Comparison of ENCODE assay signal across 9 mouse cellular contexts in the genomic region with DNA sequence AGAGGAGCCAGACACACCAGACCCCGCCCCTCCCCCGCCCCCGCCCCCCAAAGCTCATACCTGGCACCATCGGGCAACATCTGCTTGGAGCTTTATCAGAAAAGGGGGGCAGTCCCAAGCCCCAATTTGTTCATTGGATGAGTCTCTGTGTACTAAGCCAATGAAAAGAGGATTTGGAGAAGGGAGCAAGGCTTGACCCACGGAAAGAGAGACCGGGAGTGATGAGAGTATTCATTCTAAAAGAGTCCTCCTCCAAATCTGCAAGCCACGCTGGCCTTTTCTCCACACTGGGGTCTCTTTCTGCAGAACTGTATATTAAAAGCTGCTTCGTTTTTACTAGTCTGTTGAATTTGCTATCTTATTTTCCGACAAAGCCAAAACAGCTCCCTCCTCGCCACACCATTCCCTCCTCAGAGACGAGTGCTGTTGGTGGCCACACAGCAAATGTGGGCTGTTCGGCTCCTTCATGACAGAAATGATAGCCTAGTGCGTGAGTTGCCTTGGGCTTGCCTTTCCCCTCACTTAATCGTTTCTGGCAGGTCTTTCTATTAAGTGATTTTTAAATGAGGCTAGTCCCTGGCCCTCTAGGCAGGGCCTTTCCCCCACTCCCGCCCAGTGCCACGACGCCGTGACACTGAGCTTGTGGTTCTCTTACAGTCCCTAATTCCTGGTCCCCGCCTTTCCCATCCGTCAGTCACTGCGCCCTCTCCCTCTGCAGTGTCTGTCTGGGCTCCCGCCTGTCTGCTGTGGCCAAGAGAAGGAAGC. TPM values are rescaled to one million over a fixed set of nuclear protein-coding genes. Genes with fewer than 3 reads are reported as not detected.
A peak's percentile ranks its signal among the peaks of the same experiment; 100 is the strongest.
DNase-seq lines count a peak whose midpoint lies in the region; ATAC-seq lines count a peak whose summit lies in the region.
"Had no signal": no experiment of that assay in that cellular context is flagged by ENCODE, and none has a peak within 500 bp of the region (broad histone marks: within the 10 kb centered on the region; RNA-seq: fewer than 3 reads in every experiment).

No protein-coding gene starts in this region.

- 0 out of 2 replicates have a peak, but pooled peaks have one; percentile 35 for ATAC-seq in kidney, embryonic 16.5 days (ENCODE audit: low FRiP score, low TSS enrichment)
- ATAC-seq in limb, embryonic 15.5 days (ENCODE audit: insufficient number of reproducible peaks, low FRiP score, low TSS enrichment, low read depth): no peak
- no peak for ATAC-seq in neural tube, embryonic 15.5 days (ENCODE audit: low FRiP score)

- no peak for DNase-seq in kidney, postnatal 25 days
- peak; percentile 20 for DNase-seq in forebrain, embryonic 10.5 days (ENCODE audit: extremely low spot score, low spot score)
- DNase-seq in cerebellum, adult 8-10 months: no peak
- no peak for DNase-seq in left cerebral cortex, postnatal 36 days (ENCODE audit: low spot score in 2 of 2)
- DNase-seq in left cerebral cortex, postnatal 4 days: no peak

- peaks cover 16% of the 10 kb centered on the region for H3K4me1 ChIP-seq in kidney, embryonic 16.5 days (ENCODE audit: insufficient read depth, low read length)
- H3K4me1 ChIP-seq in forebrain, embryonic 10.5 days: peaks cover 31% of the 10 kb centered on the region
- peaks cover 12% of the 10 kb centered on the region for H3K4me1 ChIP-seq in limb, embryonic 15.5 days
- peaks cover 12% of the 10 kb centered on the region for H3K4me1 ChIP-seq in neural tube, embryonic 15.5 days

- H3K4me2 ChIP-seq in kidney, embryonic 16.5 days (replicated peaks; ENCODE audit: low read depth, low read length): 0 out of 2 replicates have a peak overlapping the region, but pooled peaks have one; percentile 27
- H3K4me2 ChIP-seq in limb, embryonic 15.5 days: peak overlapping the region; percentile 24
- peak overlapping the region; percentile 37 for H3K4me2 ChIP-seq in neural tube, embryonic 15.5 days

- H3K4me3 ChIP-seq in kidney, embryonic 16.5 days (ENCODE audit: low read length): no peak overlapping the region
- peak overlapping the region; percentile 33 for H3K4me3 ChIP-seq in forebrain, embryonic 10.5 days
- no peak overlapping the region; the same call in 1 of the 2 replicates for H3K4me3 ChIP-seq in limb, embryonic 15.5 days
- no peak overlapping the region for H3K4me3 ChIP-seq in neural tube, embryonic 15.5 days (replicated peaks)

- no peak overlapping the region; the same call in 1 of the 2 replicates for H3K9ac ChIP-seq in kidney, embryonic 16.5 days (replicated peaks; ENCODE audit: low read length)
- no peak overlapping the region for H3K9ac ChIP-seq in limb, embryonic 15.5 days
- no peak overlapping the region for H3K9ac ChIP-seq in neural tube, embryonic 15.5 days (replicated peaks)

- H3K36me3 ChIP-seq in kidney, embryonic 16.5 days (ENCODE audit: insufficient read depth, low read length): no peaks in the 10 kb centered on the region
- H3K36me3 ChIP-seq in forebrain, embryonic 10.5 days (replicated peaks): no peaks in the 10 kb centered on the region
- no peaks in the 10 kb centered on the region for H3K36me3 ChIP-seq in limb, embryonic 15.5 days
- H3K36me3 ChIP-seq in neural tube, embryonic 15.5 days: no peaks in the 10 kb centered on the region

- no peak overlapping the region for H3K27ac ChIP-seq in kidney, embryonic 16.5 days (ENCODE audit: low read length)
- peak overlapping the region; percentile 56 for H3K27ac ChIP-seq in forebrain, embryonic 10.5 days
- H3K27ac ChIP-seq in limb, embryonic 15.5 days: no peak overlapping the region
- no peak overlapping the region for H3K27ac ChIP-seq in neural tube, embryonic 15.5 days (replicated peaks)
- H3K27ac ChIP-seq: macrophage had no signal

- 31% methylated on average over 22 of the region's 22 CpGs for WGBS in kidney, embryonic 16.5 days
- 25% methylated on average over 22 of the region's 22 CpGs for WGBS in forebrain, embryonic 10.5 days
- WGBS in limb, embryonic 15.5 days: 22% methylated on average over 22 of the region's 22 CpGs
- WGBS in neural tube, embryonic 15.5 days: 24% methylated on average over 22 of the region's 22 CpGs

- no peaks in the 10 kb centered on the region for H3K27me3 ChIP-seq in kidney, embryonic 16.5 days (ENCODE audit: insufficient read depth, low read length)
- H3K27me3 ChIP-seq in forebrain, embryonic 10.5 days (ENCODE audit: poor library complexity, severe bottlenecking): peaks cover 24% of the 10 kb centered on the region
- H3K27me3 ChIP-seq in limb, embryonic 15.5 days: no peaks in the 10 kb centered on the region
- no peaks in the 10 kb centered on the region for H3K27me3 ChIP-seq in neural tube, embryonic 15.5 days (replicated peaks)

- H3K9me3 ChIP-seq in kidney, embryonic 16.5 days (ENCODE audit: low read length): no peaks in the 10 kb centered on the region
- no peaks in the 10 kb centered on the region for H3K9me3 ChIP-seq in forebrain, embryonic 10.5 days
- no peaks in the 10 kb centered on the region for H3K9me3 ChIP-seq in limb, embryonic 15.5 days
- H3K9me3 ChIP-seq in neural tube, embryonic 15.5 days (replicated peaks): no peaks in the 10 kb centered on the region

- intact Hi-C loops in left cerebral cortex, postnatal 36 days (cut with DNase I): no loop called here
- intact Hi-C loops in left cerebral cortex, postnatal 4 days (cut with DNase I): no loop called here

RNA-seq across cellular contexts. Expression of a gene that starts 41.7 kb away (rescaled TPM):
- polyA plus RNA-seq in kidney, embryonic 16.5 days (2015; fragmentation: Nextera tagmentation; extraction: Ambion mirVana): 21.8 and 22.7 TPM in 2 replicates
- 25.1 and 27.8 TPM in 2 replicates for polyA plus RNA-seq in forebrain, embryonic 10.5 days (2016; fragmentation: Nextera tagmentation; extraction: Ambion mirVana)
- 70.7 and 71.1 TPM in 2 replicates for polyA plus RNA-seq in limb, embryonic 15.5 days (2015; fragmentation: Nextera tagmentation; extraction: Ambion mirVana)
- polyA plus RNA-seq in neural tube, embryonic 15.5 days (2015; fragmentation: Nextera tagmentation; extraction: Ambion mirVana): 9.3 and 13.3 TPM in 2 replicates
- 10 to 100 TPM; 37.5 to 42.7 TPM for total RNA-seq in left cerebral cortex, postnatal 36 days (2021)
- total RNA-seq in left cerebral cortex, postnatal 4 days (2021): 10 to 100 TPM; 21.2 to 24.6 TPM
